Mouse (Mus musculus): Measurements from ENCODE around the gene Ccr1.

DNA sequence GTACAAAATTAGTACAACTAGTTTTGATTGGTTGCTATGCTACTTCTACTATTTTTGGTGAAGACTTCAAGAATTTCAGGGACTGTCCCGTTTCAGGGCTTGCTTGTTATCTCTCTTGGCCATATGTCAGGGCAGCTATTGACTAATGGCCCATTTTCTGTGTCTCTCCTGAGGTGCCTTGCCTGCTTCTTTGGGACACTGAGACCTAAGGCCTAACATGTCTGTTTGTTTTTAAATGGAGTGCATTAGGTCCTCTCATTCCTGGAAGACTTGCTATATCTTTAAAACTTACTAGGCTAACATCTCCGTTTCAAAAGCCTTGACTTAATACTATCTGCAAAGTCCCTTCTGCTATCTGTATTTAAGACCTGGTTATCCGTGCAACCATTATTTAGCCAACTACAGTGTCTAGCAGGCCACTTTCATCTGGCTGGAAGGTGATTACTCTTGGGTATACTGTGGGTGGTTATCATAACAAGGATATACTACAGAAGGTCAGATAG lies 10.5 kb downstream of the Ccr1 start:
- TF ChIP-seq CTCF (IDR thresholded peaks at IDR 0.05; ENCODE audit: low read depth) = no peak
- no peak for TF ChIP-seq EP300 (IDR thresholded peaks at IDR 0.05; ENCODE audit: low read depth)

Measured in heart, postnatal 0 days (tissue).